Mouse (Mus musculus) forebrain, embryonic 16.5 days (tissue): ENCODE measurements around the gene BC049715. TPM values are rescaled to one million over a fixed set of nuclear protein-coding genes. Genes with fewer than 3 reads are reported as not detected.

Experiments
- ATAC-seq: fragments of 200-750 bp; cut with Nextera tagmentation; 2 replicates; pipeline ENCODE4 v1.8.0; 2017; ENCODE audit warnings: mild to moderate bottlenecking, moderate library complexity
- H3K27ac ChIP-seq: fragments of 300-500 bp; sonication (generic); 2 replicates; pipeline ENCODE4 v1.5.1; 2014; ENCODE audit warnings: low read length, control low read depth
- H3K27me3 ChIP-seq: fragments of 300-500 bp; sonication (generic); replicated peaks from 2 replicates; pipeline ENCODE4 v1.6.1; 2014; ENCODE audit warnings: low read length; ENCODE audit not compliant: control insufficient read depth, insufficient read depth
- H3K36me3 ChIP-seq: fragments of 300-500 bp; sonication (generic); 2 replicates; pipeline ENCODE4 v1.6.1; 2014; ENCODE audit not compliant: control insufficient read depth, insufficient read depth
- H3K4me1 ChIP-seq: fragments of 300-500 bp; sonication (generic); replicated peaks from 2 replicates; pipeline ENCODE4 v1.6.1; 2014; ENCODE audit warnings: low read length; ENCODE audit not compliant: control insufficient read depth, insufficient read depth
- H3K4me2 ChIP-seq: fragments of 300-500 bp; sonication (generic); 2 replicates; pipeline ENCODE4 v1.6.1; 2014; ENCODE audit warnings: mild to moderate bottlenecking, low read length, control low read depth
- H3K4me3 ChIP-seq: fragments of 300-500 bp; sonication (generic); replicated peaks from 2 replicates; pipeline ENCODE4 v1.5.1; 2014; ENCODE audit warnings: mild to moderate bottlenecking, low read length, control low read depth
- H3K9ac ChIP-seq: fragments of 300-500 bp; sonication (generic); replicated peaks from 2 replicates; pipeline ENCODE4 v1.6.1; 2014; ENCODE audit warnings: low read depth, low read length, control low read depth
- H3K9me3 ChIP-seq: fragments of 300-500 bp; sonication (generic); 2 replicates; pipeline ENCODE4 v1.6.1; 2016; ENCODE audit warnings: low read length; ENCODE audit not compliant: control insufficient read depth
- WGBS: fragments of 180-500 bp; shearing (Covaris S2); extraction: QIAGEN DNeasy Blood & Tissue Kit; methylation state at CpG from one replicate; pipeline ENCODE4 v1.1.7; 2014; 5-methylcytosine and 5-hydroxymethylcytosine counted together
- polyA plus RNA-seq: library from polyadenylated mRNA; unstranded; fragments of >200 nt; fragmentation: Nextera tagmentation; extraction: Ambion mirVana; gene quantifications from 2 replicates; pipeline ENCODE4 v1.2.1, GENCODE M21; 2015

BC049715 gene
- polyA plus RNA-seq, 1 experiment from 2014 or later: 1.4 TPM

GRCm38 (mm10) chr6:136806819-136807218 is 20.6 kb upstream of the BC049715 start:
- Histone ChIP-seq H3K4me1 (peaks cover 30% of the 10 kb centered on the region), H3K27me3 (no peaks in the 10 kb centered on the region), H3K9ac (no peak overlapping the region), H3K36me3 (0 out of 2 replicates have a peak, but pooled peaks cover 2% of the 10 kb centered on the region), H3K27ac (no peak overlapping the region), H3K4me3 (no peak overlapping the region), H3K4me2 (no peak overlapping the region), H3K9me3 (no peaks in the 10 kb centered on the region)
- no peak for ATAC-seq
- 73% methylated on average over 5 of the region's 5 CpGs for whole genome bisulfite sequencing

DNA sequence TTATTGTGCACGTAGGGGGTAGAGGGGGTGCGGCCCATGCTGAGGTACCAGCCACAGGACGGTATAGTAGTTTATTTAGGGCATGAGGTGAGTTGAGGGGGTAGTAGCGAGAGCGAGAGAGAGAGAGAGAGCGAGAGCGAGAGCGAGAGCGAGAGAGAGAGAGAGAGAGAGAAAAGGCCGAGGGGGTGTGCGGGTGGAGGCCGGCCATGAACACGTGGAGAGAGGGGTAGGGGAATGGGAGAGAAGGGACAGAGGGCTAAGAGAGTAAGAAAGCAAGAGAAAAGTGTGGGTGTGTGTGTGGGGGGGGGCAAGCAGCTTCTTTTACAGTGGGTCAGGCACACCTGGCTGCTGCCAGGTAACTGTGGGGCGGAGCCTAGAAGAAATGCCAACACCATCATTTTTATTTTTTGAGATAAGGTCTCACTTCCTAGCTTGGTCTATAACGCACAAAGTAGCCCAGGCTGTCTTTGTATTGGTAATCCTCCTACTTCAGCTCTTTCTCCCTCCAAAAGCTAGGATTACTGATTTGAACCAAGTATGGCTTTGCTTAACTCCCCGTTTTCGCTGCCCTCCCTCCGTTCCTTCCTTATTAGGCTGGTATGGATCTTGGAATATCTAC is 19.9 kb upstream of the BC049715 start:
- H3K4me1 ChIP-seq: peaks cover 30% of the 10 kb centered on the region
- no peaks in the 10 kb centered on the region for H3K9me3 ChIP-seq
- peaks cover 8% of the 10 kb centered on the region; the same call in 1 of the 2 replicates for H3K36me3 ChIP-seq
- peak overlapping the region; percentile 58 for H3K4me2 ChIP-seq
- H3K4me3 ChIP-seq: peak overlapping the region; percentile 64
- WGBS: 35% methylated on average over 18 of the region's 18 CpGs
- peak overlapping the region; percentile 66 for H3K27ac ChIP-seq
- no peak for ATAC-seq
- H3K27me3 ChIP-seq: no peaks in the 10 kb centered on the region
- 0 out of 2 replicates have a peak overlapping the region, but pooled peaks have one; percentile 45 for H3K9ac ChIP-seq

- H3K4me3 ChIP-seq: peak within 1 kb of the TSS; percentile 64
- peak within 1 kb of the TSS; percentile 98 for H3K4me2 ChIP-seq
- H3K9ac ChIP-seq: peak within 1 kb of the TSS; percentile 74
- peaks cover 30% of the 10 kb centered on the region for H3K4me1 ChIP-seq
- ATAC-seq: peak; percentile 89
- H3K27ac ChIP-seq: peak within 1 kb of the TSS; percentile 66
- peaks cover 8% of the 10 kb centered on the region; the same call in 1 of the 2 replicates for H3K36me3 ChIP-seq
- no peaks in the 10 kb centered on the region for H3K27me3 ChIP-seq
- no peaks in the 10 kb centered on the region for H3K9me3 ChIP-seq
- WGBS: under 1% methylated on average over 34 of the region's 34 CpGs
These were observed 19.4 kb upstream of the BC049715 start, which contains the start of gene H2afj for GRCm38 (mm10) chr6:136808014-136808417. H2afj (plus strand) TSS chr6:136808244.

DNA sequence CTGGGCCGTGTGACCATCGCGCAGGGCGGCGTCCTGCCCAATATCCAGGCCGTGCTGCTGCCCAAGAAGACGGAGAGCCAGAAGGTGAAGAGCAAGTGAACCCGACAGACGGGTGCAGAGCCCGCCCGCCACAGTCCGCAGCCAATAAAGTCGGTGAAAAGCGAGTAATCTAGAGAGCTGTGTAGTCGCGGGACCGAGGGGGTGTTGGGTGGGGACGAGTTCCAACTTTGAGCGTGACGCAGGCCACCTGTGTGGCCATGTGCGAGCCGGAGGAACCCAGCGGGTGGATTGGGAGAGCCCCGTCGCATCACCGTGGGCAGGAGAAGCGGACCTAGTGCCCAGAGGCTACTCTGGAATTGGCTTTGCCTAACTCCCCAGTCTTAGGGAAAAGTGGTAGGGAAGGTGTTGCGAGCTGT is 18.8 kb upstream of the BC049715 start:
- no peak overlapping the region for H3K27ac ChIP-seq
- H3K9me3 ChIP-seq: no peaks in the 10 kb centered on the region
- whole genome bisulfite sequencing: under 1% methylated on average over 28 of the region's 28 CpGs
- peaks cover 11% of the 10 kb centered on the region; the same call in 1 of the 2 replicates for H3K36me3 ChIP-seq
- peaks cover 24% of the 10 kb centered on the region for H3K4me1 ChIP-seq
- peak overlapping the region; percentile 98 for H3K4me2 ChIP-seq
- H3K27me3 ChIP-seq: no peaks in the 10 kb centered on the region
- peak overlapping the region; percentile 74 for H3K9ac ChIP-seq
- peak overlapping the region; percentile 64 for H3K4me3 ChIP-seq
- ATAC-seq: peak; percentile 3; the same call in 1 of the 2 replicates

GRCm38 (mm10) chr6:136809077-136809476 is 18.3 kb upstream of the BC049715 start:
- peaks cover 24% of the 10 kb centered on the region for H3K4me1 ChIP-seq
- H3K9me3 ChIP-seq: no peaks in the 10 kb centered on the region
- H3K4me2 ChIP-seq: peak overlapping the region; percentile 98
- peak overlapping the region; percentile 64 for H3K4me3 ChIP-seq
- H3K9ac ChIP-seq: peak overlapping the region; percentile 74
- no peaks in the 10 kb centered on the region for H3K27me3 ChIP-seq
- 41% methylated on average over 14 of the region's 14 CpGs for WGBS
- no peak overlapping the region for H3K27ac ChIP-seq
- H3K36me3 ChIP-seq: peaks cover 15% of the 10 kb centered on the region
- ATAC-seq: no peak

DNA sequence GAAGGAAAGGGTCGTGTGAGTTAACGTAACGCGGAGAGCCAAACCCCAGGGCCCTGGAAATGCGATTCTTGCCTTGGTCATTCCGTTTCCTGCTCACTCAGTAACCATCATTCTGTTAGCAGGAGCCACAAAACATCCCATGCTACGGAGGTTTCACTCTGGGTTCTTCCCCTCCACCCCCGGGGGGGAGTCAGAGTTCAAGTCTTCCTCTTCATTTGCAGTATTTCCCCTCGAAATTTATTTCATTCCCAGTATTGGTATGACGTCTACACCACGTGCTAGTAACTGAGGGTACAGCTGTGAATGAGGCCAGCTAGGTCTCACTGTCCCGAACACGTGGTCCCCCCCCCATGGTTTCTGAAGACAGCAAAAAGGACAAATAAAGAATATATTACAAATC is 17.8 kb upstream of the BC049715 start:
- Histone ChIP-seq H3K4me2 (peak overlapping the region; percentile 98), H3K9me3 (no peaks in the 10 kb centered on the region), H3K27ac (no peak overlapping the region), H3K4me3 (no peak overlapping the region), H3K36me3 (peaks cover 18% of the 10 kb centered on the region), H3K27me3 (no peaks in the 10 kb centered on the region), H3K4me1 (peaks cover 24% of the 10 kb centered on the region), H3K9ac (no peak overlapping the region)
- ATAC-seq: no peak
- 84% methylated on average over 13 of the region's 13 CpGs for WGBS

GRCm38 (mm10) chr6:136811196-136811595 is 16.2 kb upstream of the BC049715 start:
- H3K4me2 ChIP-seq: no peak overlapping the region
- no peak overlapping the region for H3K27ac ChIP-seq
- H3K9me3 ChIP-seq: no peaks in the 10 kb centered on the region
- H3K36me3 ChIP-seq: peaks cover 30% of the 10 kb centered on the region
- 86% methylated on average over 10 of the region's 10 CpGs for WGBS
- H3K4me3 ChIP-seq: no peak overlapping the region
- peaks cover 21% of the 10 kb centered on the region for H3K4me1 ChIP-seq
- no peaks in the 10 kb centered on the region for H3K27me3 ChIP-seq
- ATAC-seq: no peak
- no peak overlapping the region for H3K9ac ChIP-seq

DNA sequence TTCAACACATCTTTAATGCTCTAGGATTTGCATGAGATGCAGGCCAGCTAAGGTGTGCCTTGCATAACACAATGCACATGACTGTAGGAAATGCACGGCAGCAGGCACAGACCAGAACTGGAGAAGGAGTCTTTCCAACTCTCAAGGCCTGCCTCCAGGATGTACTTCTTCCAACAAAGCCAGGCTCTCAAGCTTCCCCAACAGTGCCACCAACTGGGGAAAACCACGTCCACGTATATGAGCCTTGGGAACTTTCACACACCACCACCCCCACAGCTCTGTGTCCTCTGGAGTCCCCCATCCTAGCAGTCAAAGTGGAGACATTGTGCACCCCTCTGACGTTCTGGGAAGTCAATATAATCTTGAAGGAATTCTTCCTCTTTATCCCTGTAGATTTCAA is 14.3 kb upstream of the BC049715 start:
- H3K9me3 ChIP-seq: no peaks in the 10 kb centered on the region
- H3K27me3 ChIP-seq: no peaks in the 10 kb centered on the region
- H3K27ac ChIP-seq: no peak overlapping the region
- no peak for ATAC-seq
- no peak overlapping the region for H3K4me2 ChIP-seq
- peaks cover 42% of the 10 kb centered on the region for H3K36me3 ChIP-seq
- H3K9ac ChIP-seq: no peak overlapping the region
- no peak overlapping the region for H3K4me3 ChIP-seq
- WGBS: 43% methylated on average over 4 of the region's 4 CpGs
- H3K4me1 ChIP-seq: peaks cover 15% of the 10 kb centered on the region

GRCm38 (mm10) chr6:136815381-136815780 is 12.0 kb upstream of the BC049715 start:
- 93% methylated on average over 7 of the region's 7 CpGs for WGBS
- no peak for ATAC-seq
- H3K4me3 ChIP-seq: no peak overlapping the region

More at GRCm38 (mm10) chr6:136815381-136815780, 12.0 kb upstream of the BC049715 start:
- Histone ChIP-seq H3K9me3 (no peaks in the 10 kb centered on the region), H3K36me3 (peaks cover 47% of the 10 kb centered on the region), H3K9ac (no peak overlapping the region), H3K27me3 (no peaks in the 10 kb centered on the region), H3K4me2 (no peak overlapping the region), H3K4me1 (no peaks in the 10 kb centered on the region), H3K27ac (no peak overlapping the region)
